In the genomic region with DNA sequence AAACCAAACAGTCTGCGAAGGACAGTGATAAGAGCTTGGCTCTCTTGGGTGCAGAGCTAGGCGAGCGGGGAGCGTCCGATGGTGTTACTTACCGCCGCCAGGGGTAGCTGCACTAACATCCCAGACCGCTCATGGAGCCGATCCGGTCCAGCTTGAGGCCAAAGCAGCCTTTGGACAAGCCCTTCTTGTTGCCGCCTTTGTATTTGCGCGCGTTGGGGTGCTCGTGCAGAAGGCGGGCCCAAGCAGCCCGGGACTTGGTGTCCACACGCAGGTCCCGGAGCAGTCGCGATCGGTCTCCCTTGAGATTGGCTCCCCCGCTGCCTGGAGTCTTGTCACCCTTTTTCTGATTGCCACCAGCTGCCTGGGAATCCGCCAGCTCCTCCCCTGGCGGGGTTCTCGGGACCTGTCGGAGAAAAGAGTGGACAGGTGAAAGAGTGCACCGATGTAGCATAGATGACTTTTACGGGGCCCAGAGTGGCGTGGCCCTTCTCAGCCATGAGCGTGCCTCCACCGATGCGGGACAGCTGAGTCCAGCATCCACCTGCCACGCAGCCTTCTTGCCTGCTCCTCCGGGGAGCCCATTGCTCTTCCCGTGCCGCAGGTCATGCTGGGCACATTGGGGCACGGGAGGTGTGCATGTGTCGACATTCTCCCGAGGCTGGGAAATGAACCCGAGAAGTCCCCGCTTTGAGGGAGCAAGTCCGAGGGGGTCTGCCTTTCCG, we compare ENCODE assay signal across 8 mouse cellular contexts. TPM values are rescaled to one million over a fixed set of nuclear protein-coding genes. Genes with fewer than 3 reads are reported as not detected.
DNase-seq lines count a peak whose midpoint lies in the region; ATAC-seq and TF ChIP-seq lines count a peak whose summit lies in the region.

No protein-coding gene starts in this region.

- TF ChIP-seq EP300 in liver, postnatal 0 days (IDR thresholded peaks at IDR 0.05; ENCODE audit: low read depth) = no peak

- H3K27ac ChIP-seq in liver, postnatal 0 days (ENCODE audit: low read depth) = no peak overlapping the region

- peak; percentile 46 for DNase-seq in WW6 (ENCODE audit: low read depth, low spot score)
- DNase-seq in cerebellum, postnatal 10 days = peak; percentile 82 to 84
- DNase-seq in frontal cortex, adult 2 months (ENCODE audit: extremely low spot score in 1 of 2, low spot score in 1 of 2) = peak; percentile 20 to 67
- peak; percentile 30 to 79 for DNase-seq in layer of hippocampus, adult 18-20 months (ENCODE audit: low spot score in 2 of 2)
- peak; percentile 68 for DNase-seq in liver, postnatal 0 days
- DNase-seq in ovary, adult 18-20 months (ENCODE audit: low spot score) = peak; percentile 78
- DNase-seq in urinary bladder, adult 2 months (ENCODE audit: low spot score) = peak; percentile 55

- H3K27me3 ChIP-seq in liver, postnatal 0 days (ENCODE audit: insufficient read depth, low read length) = peaks cover 40% of the 10 kb centered on the region

- peaks cover 11% of the 10 kb centered on the region for H3K4me1 ChIP-seq in liver, postnatal 0 days (ENCODE audit: insufficient read depth)

- peak overlapping the region; percentile 44 for H3K4me3 ChIP-seq in liver, postnatal 0 days (ENCODE audit: low read depth, low read length)

- 0 out of 2 replicates have a peak overlapping the region, but pooled peaks have one; percentile 4 for H3K9ac ChIP-seq in liver, postnatal 0 days (replicated peaks)

- peak; percentile 65 to 77 for ATAC-seq in hematopoietic stem cell, adult 5-6 weeks (replicated peaks in 1 of 2; ENCODE audit: insufficient read depth in 1 of 2, low FRiP score in 2 of 2, low TSS enrichment in 1 of 2, low read depth in 1 of 2, poor library complexity in 2 of 2, severe bottlenecking in 2 of 2)
- ATAC-seq in liver, postnatal 0 days = peak; percentile 82

- H3K9me3 ChIP-seq in liver, postnatal 0 days (ENCODE audit: low read length) = no peaks in the 10 kb centered on the region

- peak overlapping the region; percentile 80 for H3K4me2 ChIP-seq in liver, postnatal 0 days (ENCODE audit: low read depth, low read length)

- TF ChIP-seq CTCF in liver, postnatal 0 days (IDR thresholded peaks at IDR 0.05; ENCODE audit: low read depth) = peak; percentile 85

- WGBS in liver, postnatal 0 days (ENCODE audit: insufficient replicate concordance) = 2% methylated on average over 44 of the region's 44 CpGs

- no peaks in the 10 kb centered on the region for H3K36me3 ChIP-seq in liver, postnatal 0 days (replicated peaks; ENCODE audit: insufficient read depth, low read length)

RNA-seq across cellular contexts. Expression of gene Nppc, which starts 0.7 kb away (rescaled TPM):
- polyA plus RNA-seq in frontal cortex, adult 2 months (2012; rRNA removed) = 6.8 and 11.4 TPM in 2 replicates
- not detected in 2 replicates for total RNA-seq in hematopoietic stem cell, adult 5-6 weeks (2017)
- total RNA-seq in layer of hippocampus, adult 18-20 months (2021) = 1 to 10 TPM; 7.7 to 9.9 TPM
- 0.20 TPM in 1 of 2 replicates, not detected in the other for polyA plus RNA-seq in liver, postnatal 0 days (2015; fragmentation: Nextera tagmentation; extraction: Ambion mirVana)
- polyA plus RNA-seq in urinary bladder, adult 2 months (2012; rRNA removed) = 0.10 and 0.22 TPM in 2 replicates

RNA-seq across cellular contexts. Expression of gene Dis3l2, which starts 33.9 kb away (rescaled TPM):
- 21.7 and 22.7 TPM in 2 replicates for polyA plus RNA-seq in frontal cortex, adult 2 months (2012; rRNA removed)
- total RNA-seq in hematopoietic stem cell, adult 5-6 weeks (2017) = 34.6 and 42.1 TPM in 2 replicates
- 10 to 100 TPM; 24.3 to 25.9 TPM for total RNA-seq in layer of hippocampus, adult 18-20 months (2021)
- polyA plus RNA-seq in liver, postnatal 0 days (2015; fragmentation: Nextera tagmentation; extraction: Ambion mirVana) = 7.2 and 7.9 TPM in 2 replicates
- 12.6 TPM in 2 replicates for polyA plus RNA-seq in urinary bladder, adult 2 months (2012; rRNA removed)
